Comparison of ENCODE assay signal across 22 mouse cellular contexts in genomic region chr2:114885734-114886260, GRCm38 (mm10).
"Had no signal": no experiment of that assay in that cellular context is flagged by ENCODE, and none has a peak within 500 bp of the region (broad histone marks: within the 10 kb centered on the region; RNA-seq: fewer than 3 reads in every experiment).

No protein-coding gene starts in this region.

- H3K36me3 ChIP-seq: kidney, embryonic 15.5 days; limb, embryonic 12.5 days; limb, embryonic 15.5 days; midbrain, embryonic 10.5 days; midbrain, embryonic 13.5 days had no signal

- H3K4me3 ChIP-seq: kidney, embryonic 15.5 days; limb, embryonic 12.5 days; limb, embryonic 15.5 days; megakaryocyte, embryonic 14.5 days; midbrain, embryonic 10.5 days; midbrain, embryonic 13.5 days had no signal

- H3K27ac ChIP-seq: kidney, embryonic 15.5 days; limb, embryonic 12.5 days; limb, embryonic 15.5 days; liver, embryonic 14.5 days; macrophage; midbrain, embryonic 10.5 days; midbrain, embryonic 13.5 days had no signal

- H3K9ac ChIP-seq: kidney, embryonic 15.5 days; limb, embryonic 12.5 days; limb, embryonic 15.5 days; liver, embryonic 14.5 days; liver, postnatal 0 days; lung, embryonic 14.5 days; midbrain, embryonic 13.5 days had no signal

- H3K9me3 ChIP-seq: kidney, embryonic 15.5 days; limb, embryonic 12.5 days; limb, embryonic 15.5 days; midbrain, embryonic 10.5 days; midbrain, embryonic 13.5 days had no signal

- DNase-seq: kidney, adult 8-10 months; kidney, postnatal 10 days; kidney, postnatal 36 days; left cerebral cortex, postnatal 4 days; liver, postnatal 0 days; lung, embryonic 14.5 days; right cerebral cortex, postnatal 25 days; spleen, adult 18-20 months; thymus, adult 2 months; thymus, postnatal 14 days; thymus, postnatal 4 days had no signal

- H3K4me1 ChIP-seq: kidney, embryonic 15.5 days; limb, embryonic 15.5 days; megakaryocyte, embryonic 14.5 days; midbrain, embryonic 10.5 days; midbrain, embryonic 13.5 days had no signal

- ATAC-seq: liver, postnatal 0 days; lung, postnatal 0 days; midbrain, embryonic 13.5 days; midbrain, embryonic 16.5 days had no signal

- H3K27me3 ChIP-seq: kidney, embryonic 15.5 days; limb, embryonic 15.5 days; megakaryocyte, embryonic 14.5 days; midbrain, embryonic 13.5 days had no signal

- H3K4me2 ChIP-seq: kidney, embryonic 15.5 days; limb, embryonic 12.5 days; limb, embryonic 15.5 days; liver, embryonic 11.5 days; lung, embryonic 14.5 days; midbrain, embryonic 13.5 days had no signal
